Mouse (Mus musculus) MEL (cell line): ENCODE results near the gene Maml3. TPM values are rescaled to one million over a fixed set of nuclear protein-coding genes. Genes with fewer than 3 reads are reported as not detected.

Experiments
- DNase-seq: peaks from one replicate; pipeline ENCODE4 v3.0.0; 2011; ENCODE audit warnings: low read depth, low spot score
- H3K27ac ChIP-seq: 2 replicates; pipeline ENCODE4 v1.5.1; 2012; ENCODE audit warnings: low read depth, mild to moderate bottlenecking, control low read depth, low read length, moderate library complexity; ENCODE audit not compliant: control insufficient read depth
- H3K27me3 ChIP-seq, 2 experiments: fragments of 150-350 bp in 1 of 2; sonication (generic) in 1 of 2; 2 replicates each; pipeline ENCODE4 v1.6.1; 2012; ENCODE audit warnings: low read length in 2 of 2, mild to moderate bottlenecking in 2 of 2, improper control_type of control experiment in 1 of 2, moderate library complexity in 1 of 2; ENCODE audit not compliant: insufficient read depth in 2 of 2, control insufficient read depth in 1 of 2
- H3K36me3 ChIP-seq, 2 experiments: 2 replicates each; pipeline ENCODE4 v1.6.1; 2012 to 2014; ENCODE audit warnings: low read length in 2 of 2, improper control_type of control experiment in 1 of 2, inconsistent platforms in 1 of 2, mild to moderate bottlenecking in 1 of 2; ENCODE audit not compliant: insufficient read depth in 2 of 2, control insufficient read depth in 1 of 2
- H3K4me1 ChIP-seq, 2 experiments: fragments of 150-350 bp in 1 of 2; sonication (generic) in 1 of 2; 2 replicates each; pipeline ENCODE4 v1.6.1; 2012; ENCODE audit warnings: low read length in 2 of 2, improper control_type of control experiment in 1 of 2, mild to moderate bottlenecking in 1 of 2; ENCODE audit not compliant: insufficient read depth in 2 of 2, control insufficient read depth in 1 of 2
- H3K4me3 ChIP-seq, 2 experiments: fragments of 150-350 bp in 1 of 2; sonication (generic) in 1 of 2; 2 replicates each; pipeline ENCODE4 v1.5.1; 2012; ENCODE audit warnings: low read depth in 2 of 2, low read length in 2 of 2, mild to moderate bottlenecking in 2 of 2, moderate library complexity in 2 of 2, control low read depth in 1 of 2, improper control_type of control experiment in 1 of 2; ENCODE audit not compliant: control insufficient read depth in 1 of 2, insufficient read depth in 1 of 2
- H3K79me2 ChIP-seq: 2 replicates; pipeline ENCODE4 v1.6.1; 2012; ENCODE audit warnings: mild to moderate bottlenecking, low read length, moderate library complexity; ENCODE audit not compliant: control insufficient read depth, poor library complexity, insufficient read depth
- H3K9ac ChIP-seq: 2 replicates; pipeline ENCODE4 v1.6.1; 2012; ENCODE audit warnings: low read depth, mild to moderate bottlenecking, control low read depth, low read length, moderate library complexity; ENCODE audit not compliant: control insufficient read depth, poor library complexity, severe bottlenecking
- H3K9me3 ChIP-seq: fragments of 150-350 bp; sonication (generic); replicated peaks from 2 replicates; pipeline ENCODE4 v1.6.1; 2012; ENCODE audit warnings: mild to moderate bottlenecking, low read length, improper control_type of control experiment, moderate library complexity; ENCODE audit not compliant: insufficient read depth
- CHD2 ChIP-seq: IDR thresholded peaks from 2 replicates; pipeline ENCODE4 v1.6.1; 2011; ENCODE audit warnings: low read length, improper control_type of control experiment
- ELF1 ChIP-seq: IDR thresholded peaks from 2 replicates; pipeline ENCODE4 v1.6.1; 2014; ENCODE audit warnings: low read depth, mild to moderate bottlenecking, inconsistent platforms, low read length, improper control_type of control experiment, moderate library complexity
- EP300 ChIP-seq, 2 experiments: IDR thresholded peaks; 2 replicates each; pipeline ENCODE4 v1.6.1; 2011; ENCODE audit warnings: improper control_type of control experiment in 2 of 2, low read length in 2 of 2, low read depth in 1 of 2, mild to moderate bottlenecking in 1 of 2
- MAX ChIP-seq: IDR thresholded peaks from 2 replicates; pipeline ENCODE4 v1.6.1; 2011; ENCODE audit warnings: low read length, improper control_type of control experiment
- MAZ ChIP-seq: IDR thresholded peaks from 2 replicates; pipeline ENCODE4 v1.6.1; 2012; ENCODE audit warnings: low read depth, mild to moderate bottlenecking, inconsistent platforms, low read length, improper control_type of control experiment
- MEF2A ChIP-seq: IDR thresholded peaks from 2 replicates; pipeline ENCODE4 v1.6.1; 2014; ENCODE audit warnings: low read depth, mild to moderate bottlenecking, inconsistent platforms, low read length, improper control_type of control experiment; ENCODE audit not compliant: poor library complexity, insufficient replicate concordance, severe bottlenecking; ENCODE audit errors: extremely low read depth
- NRF1 ChIP-seq: IDR thresholded peaks from 2 replicates; pipeline ENCODE4 v1.6.1; 2014; ENCODE audit warnings: low read depth, mild to moderate bottlenecking, inconsistent platforms, low read length, improper control_type of control experiment, moderate library complexity; ENCODE audit not compliant: poor library complexity, insufficient read depth, severe bottlenecking
- SMC3 ChIP-seq: IDR thresholded peaks from 2 replicates; pipeline ENCODE4 v1.6.1; 2011; ENCODE audit warnings: low read depth, low read length, improper control_type of control experiment
- TCF12 ChIP-seq: IDR thresholded peaks from 2 replicates; pipeline ENCODE4 v1.6.1; 2014; ENCODE audit warnings: low read depth, mild to moderate bottlenecking, inconsistent platforms, low read length, improper control_type of control experiment, moderate library complexity
- UBTF ChIP-seq: IDR thresholded peaks from 2 replicates; pipeline ENCODE4 v1.6.1; 2012; ENCODE audit warnings: low read depth, mild to moderate bottlenecking, inconsistent platforms, low read length, improper control_type of control experiment, moderate library complexity, borderline replicate concordance; ENCODE audit not compliant: insufficient read depth
- USF1 ChIP-seq: IDR thresholded peaks from 2 replicates; pipeline ENCODE4 v1.6.1; 2014; ENCODE audit warnings: low read depth, mild to moderate bottlenecking, inconsistent platforms, low read length, improper control_type of control experiment, moderate library complexity
- ZC3H11A ChIP-seq: IDR thresholded peaks from 2 replicates; pipeline ENCODE4 v1.6.1; 2012; ENCODE audit warnings: low read depth, mild to moderate bottlenecking, inconsistent platforms, low read length, improper control_type of control experiment
- ZMIZ1 ChIP-seq: IDR thresholded peaks from 2 replicates; pipeline ENCODE4 v1.6.1; 2012; ENCODE audit warnings: low read depth, mild to moderate bottlenecking, inconsistent platforms, low read length, improper control_type of control experiment, moderate library complexity
- ZNF384 ChIP-seq: IDR thresholded peaks from 2 replicates; pipeline ENCODE4 v1.6.1; 2012; ENCODE audit warnings: low read depth, mild to moderate bottlenecking, inconsistent platforms, low read length, improper control_type of control experiment
- polyA plus RNA-seq, 2 experiments: library from polyadenylated mRNA; stranded (reverse) in 1 of 2; unstranded in 1 of 2; fragments of >175 nt in 1 of 2; fragments of >200 nt in 1 of 2; gene quantifications; 2 replicates each; pipeline versions ENCODE4 v1.2.1 to v1.2.4; 2012; ENCODE audit warnings: low replicate concordance in 2 of 2, low read depth in 1 of 2; ENCODE audit not compliant: insufficient read length in 2 of 2, insufficient read depth in 1 of 2, missing spikeins in 1 of 2
- total RNA-seq: library from RNA; depleted of rRNA; stranded (reverse); fragments of 300-350 nt; gene quantifications from 2 replicates; pipeline ENCODE4 v1.2.3, GENCODE M21; 2012

Gene Maml3
- total and polyA plus RNA-seq, 3 experiments = 2.0 to 4.1 TPM; not detected in 1

DNA sequence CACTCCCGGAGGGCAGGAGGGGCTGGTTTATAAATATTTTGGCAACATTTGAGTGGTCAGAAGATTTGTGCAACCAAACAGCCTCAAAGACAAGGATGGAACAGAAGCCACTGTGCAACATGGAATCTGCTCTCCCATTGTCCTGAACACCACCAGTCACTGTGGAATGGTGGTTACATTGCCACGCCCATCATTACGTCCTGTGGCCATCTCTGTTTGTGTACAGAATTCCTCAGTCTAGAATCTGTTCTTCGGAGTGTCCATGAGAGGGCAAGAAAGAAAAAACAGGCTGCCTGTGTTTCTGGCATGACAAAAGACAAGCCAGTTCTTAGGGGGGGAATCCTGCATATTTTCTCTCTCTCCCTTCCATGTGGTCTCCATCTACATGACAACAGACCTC, 150.4 kb downstream of the Maml3 start:
- Histone ChIP-seq H3K9ac (no peak overlapping the region), H3K27me3 (no peaks in the 10 kb centered on the region), H3K4me3 (no peak overlapping the region), H3K36me3 (no peaks in the 10 kb centered on the region), H3K9me3 (no peaks in the 10 kb centered on the region), H3K4me1 (0 out of 4 replicates have a peak, but pooled peaks cover 0 to 2% of the 10 kb centered on the region in 2 experiments)
- no peak for TF ChIP-seq ZC3H11A
- no peak for TF ChIP-seq EP300 (IDR thresholded peaks at IDR 0.05; ENCODE audit: low read depth in 1 of 2, low read length in 2 of 2)
- no peak for TF ChIP-seq UBTF
- TF ChIP-seq, all 39 proteins: peak for 0
- no peak for DNase-seq
- Histone ChIP-seq H3K27ac (no peak overlapping the region), H3K79me2 (no peaks in the 10 kb centered on the region)

DNA sequence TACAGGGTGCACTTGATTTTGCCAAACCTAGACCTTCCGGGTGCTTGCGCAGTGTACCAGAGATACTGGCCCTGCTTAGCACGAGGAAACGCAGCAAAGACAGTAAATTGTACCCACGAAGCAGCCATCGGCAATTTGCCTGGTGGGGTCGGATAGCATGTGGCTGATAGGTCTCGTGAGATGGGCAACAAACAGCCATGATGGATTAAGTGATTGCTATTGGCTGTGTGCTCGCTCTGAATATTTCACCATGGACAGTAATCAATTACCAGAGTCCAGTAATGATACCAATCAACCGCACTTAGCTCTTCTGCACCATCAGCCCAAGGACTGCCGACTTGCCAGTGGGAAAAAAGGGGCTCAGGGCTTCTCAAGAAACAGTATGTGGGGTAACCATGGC, 150.9 kb downstream of the Maml3 start:
- TF ChIP-seq NRF1 (no peak), MAX (no peak), USF1 (no peak), ZNF384 (no peak), ZMIZ1 (no peak), MAZ (no peak), CHD2 (no peak), MEF2A (no peak), ELF1 (no peak), ZC3H11A (no peak), SMC3 (no peak), UBTF (no peak), TCF12 (no peak)
- no peaks in the 10 kb centered on the region for H3K4me1 ChIP-seq
- no peak overlapping the region for H3K9ac ChIP-seq
- DNase-seq = no peak
- H3K79me2 ChIP-seq = no peaks in the 10 kb centered on the region
- H3K36me3 ChIP-seq = no peaks in the 10 kb centered on the region
- no peaks in the 10 kb centered on the region for H3K9me3 ChIP-seq
- H3K27me3 ChIP-seq = no peaks in the 10 kb centered on the region
- no peak overlapping the region for H3K4me3 ChIP-seq
- no peak overlapping the region for H3K27ac ChIP-seq
